Mouse (Mus musculus): Measurements from ENCODE around the gene Olfr314. TPM values are rescaled to one million over a fixed set of nuclear protein-coding genes. Genes with fewer than 3 reads are reported as not detected.

Gene Olfr314
- total RNA-seq, 1 experiment: not detected

DNA sequence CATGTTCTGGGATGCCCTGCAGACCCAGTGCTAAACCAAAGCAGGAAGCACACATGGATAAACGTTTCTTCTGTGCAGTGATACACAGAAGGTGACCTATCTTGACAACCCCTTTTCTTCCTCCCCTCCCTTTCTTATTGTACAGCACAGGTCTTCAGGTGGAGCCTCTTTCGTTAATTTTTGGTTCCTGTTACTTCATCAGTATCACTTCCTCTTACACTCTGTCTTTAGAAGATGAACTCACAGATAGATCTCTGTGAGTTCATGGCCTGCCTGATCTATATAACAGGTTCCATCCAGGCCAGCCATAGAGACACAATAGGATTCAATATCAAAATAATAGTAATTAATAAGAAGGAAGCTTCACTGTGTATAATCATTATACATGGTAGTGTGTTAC, 7.3 kb downstream of the Olfr314 start:
- Histone ChIP-seq H3K27ac (ENCODE audit: insufficient read depth, low read depth, low read length, poor library complexity, severe bottlenecking) (no peak overlapping the region), H3K4me1 (ENCODE audit: control insufficient read depth in 2 of 2, insufficient read depth in 2 of 2, low read length in 2 of 2, poor library complexity in 1 of 2) (no peaks in the 10 kb centered on the region), H3K36me3 (ENCODE audit: control insufficient read depth, insufficient read depth, low read length, poor library complexity, severe bottlenecking) (no peaks in the 10 kb centered on the region), H3K9ac (ENCODE audit: insufficient read depth, low read depth, low read length, poor library complexity, severe bottlenecking) (no peak overlapping the region), H3K9me3 (ENCODE audit: control insufficient read depth, insufficient read depth, low read depth, low read length) (no peaks in the 10 kb centered on the region), H3K4me3 (ENCODE audit: insufficient read depth in 1 of 2, low read depth in 1 of 2, low read length in 2 of 2, poor library complexity in 1 of 2, severe bottlenecking in 1 of 2) (no peak overlapping the region)
- in situ Hi-C loops (cut with MboI; ENCODE audit: low sequenced_read_pairs in 2 of 2, unreplicated experiment in 2 of 2): no loop called here
- DNase-seq (ENCODE audit: low read depth, low spot score): no peak
- no peak for TF ChIP-seq ZNF384 (IDR thresholded peaks at IDR 0.05; ENCODE audit: low read depth, low read length)
- TF ChIP-seq CHD2 (IDR thresholded peaks at IDR 0.05; ENCODE audit: low read depth, low read length): no peak
- no peak for TF ChIP-seq HCFC1 (IDR thresholded peaks at IDR 0.05; ENCODE audit: borderline replicate concordance, insufficient read depth, low read length)
- no peak for TF ChIP-seq MAFK (IDR thresholded peaks at IDR 0.05; ENCODE audit: insufficient read depth, low read depth, low read length)
- TF ChIP-seq ZC3H11A (IDR thresholded peaks at IDR 0.05; ENCODE audit: borderline replicate concordance, low read depth, low read length): no peak

DNA sequence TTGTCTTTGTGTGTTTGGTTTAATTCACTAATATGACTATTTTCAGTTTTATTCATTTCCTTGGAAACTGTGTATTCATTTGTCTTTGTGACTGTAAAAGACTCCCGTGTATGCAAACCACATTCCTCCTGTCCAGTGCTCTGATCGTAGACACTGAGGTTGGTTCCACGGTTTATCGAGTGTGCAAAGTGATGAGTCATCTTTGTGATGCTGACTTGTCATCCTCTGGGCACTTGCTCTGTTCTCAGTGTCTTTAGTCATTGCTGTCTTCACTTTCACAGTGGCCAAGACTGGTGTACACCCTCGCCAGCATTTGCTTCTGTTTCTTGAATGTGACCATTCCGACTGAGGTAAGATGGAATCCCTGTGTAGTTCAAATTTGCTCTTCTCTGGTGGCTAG, 7.9 kb downstream of the Olfr314 start:
- in situ Hi-C loops (cut with MboI; ENCODE audit: low sequenced_read_pairs in 2 of 2, unreplicated experiment in 2 of 2): no loop called here
- Histone ChIP-seq H3K9me3 (ENCODE audit: control insufficient read depth, insufficient read depth, low read depth, low read length) (no peaks in the 10 kb centered on the region), H3K4me1 (ENCODE audit: control insufficient read depth in 2 of 2, insufficient read depth in 2 of 2, low read length in 2 of 2, poor library complexity in 1 of 2) (no peaks in the 10 kb centered on the region), H3K36me3 (ENCODE audit: control insufficient read depth, insufficient read depth, low read length, poor library complexity, severe bottlenecking) (no peaks in the 10 kb centered on the region), H3K4me3 (ENCODE audit: insufficient read depth in 1 of 2, low read depth in 1 of 2, low read length in 2 of 2, poor library complexity in 1 of 2, severe bottlenecking in 1 of 2) (no peak overlapping the region), H3K27ac (ENCODE audit: insufficient read depth, low read depth, low read length, poor library complexity, severe bottlenecking) (no peak overlapping the region), H3K9ac (ENCODE audit: insufficient read depth, low read depth, low read length, poor library complexity, severe bottlenecking) (no peak overlapping the region)
- no peak for DNase-seq (ENCODE audit: low read depth, low spot score)
- TF ChIP-seq ZNF384 (IDR thresholded peaks at IDR 0.05; ENCODE audit: low read depth, low read length) (no peak), HCFC1 (IDR thresholded peaks at IDR 0.05; ENCODE audit: borderline replicate concordance, insufficient read depth, low read length) (no peak), MAFK (IDR thresholded peaks at IDR 0.05; ENCODE audit: insufficient read depth, low read depth, low read length) (peak; percentile 42; the same call in 1 of the 2 replicates)

DNA sequence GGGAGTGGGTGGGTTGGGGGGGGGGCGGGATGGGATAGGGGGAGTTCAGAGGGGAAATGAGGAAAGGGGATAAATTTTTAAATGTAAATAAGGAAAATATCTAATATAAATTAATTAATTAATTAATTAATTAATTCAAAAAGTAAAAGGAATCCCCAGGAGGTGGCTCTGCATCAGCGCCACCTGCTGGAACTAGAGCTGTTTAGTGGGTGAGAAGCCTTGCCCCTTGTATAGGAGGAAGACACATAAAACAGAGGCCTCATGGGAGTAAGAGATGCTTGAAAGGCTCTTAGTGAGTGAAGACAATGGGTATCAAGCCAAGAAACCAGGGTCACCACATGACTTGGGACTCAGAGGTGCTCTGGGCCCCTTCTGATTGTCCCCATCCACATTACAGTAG, 13.1 kb downstream of the Olfr314 start:
- Histone ChIP-seq H3K27ac (ENCODE audit: insufficient read depth, low read depth, low read length, poor library complexity, severe bottlenecking) (no peak overlapping the region), H3K9me3 (ENCODE audit: control insufficient read depth, insufficient read depth, low read depth, low read length) (no peaks in the 10 kb centered on the region), H3K4me1 (ENCODE audit: control insufficient read depth in 2 of 2, insufficient read depth in 2 of 2, low read length in 2 of 2, poor library complexity in 1 of 2) (no peaks in the 10 kb centered on the region), H3K9ac (ENCODE audit: insufficient read depth, low read depth, low read length, poor library complexity, severe bottlenecking) (no peak overlapping the region), H3K4me3 (ENCODE audit: insufficient read depth in 1 of 2, low read depth in 1 of 2, low read length in 2 of 2, poor library complexity in 1 of 2, severe bottlenecking in 1 of 2) (no peak overlapping the region), H3K36me3 (ENCODE audit: control insufficient read depth, insufficient read depth, low read length, poor library complexity, severe bottlenecking) (no peaks in the 10 kb centered on the region)
- no peak for TF ChIP-seq MAFK (IDR thresholded peaks at IDR 0.05; ENCODE audit: insufficient read depth, low read depth, low read length)
- no peak for TF ChIP-seq CHD2 (IDR thresholded peaks at IDR 0.05; ENCODE audit: low read depth, low read length)
- no peak for TF ChIP-seq ZNF384 (IDR thresholded peaks at IDR 0.05; ENCODE audit: low read depth, low read length)
- no peak for TF ChIP-seq HCFC1 (IDR thresholded peaks at IDR 0.05; ENCODE audit: borderline replicate concordance, insufficient read depth, low read length)
- TF ChIP-seq ZC3H11A (IDR thresholded peaks at IDR 0.05; ENCODE audit: borderline replicate concordance, low read depth, low read length): no peak
- peak; percentile 17 for DNase-seq (ENCODE audit: low read depth, low spot score)
- in situ Hi-C loops (cut with MboI; ENCODE audit: low sequenced_read_pairs in 2 of 2, unreplicated experiment in 2 of 2): no loop called here

DNA sequence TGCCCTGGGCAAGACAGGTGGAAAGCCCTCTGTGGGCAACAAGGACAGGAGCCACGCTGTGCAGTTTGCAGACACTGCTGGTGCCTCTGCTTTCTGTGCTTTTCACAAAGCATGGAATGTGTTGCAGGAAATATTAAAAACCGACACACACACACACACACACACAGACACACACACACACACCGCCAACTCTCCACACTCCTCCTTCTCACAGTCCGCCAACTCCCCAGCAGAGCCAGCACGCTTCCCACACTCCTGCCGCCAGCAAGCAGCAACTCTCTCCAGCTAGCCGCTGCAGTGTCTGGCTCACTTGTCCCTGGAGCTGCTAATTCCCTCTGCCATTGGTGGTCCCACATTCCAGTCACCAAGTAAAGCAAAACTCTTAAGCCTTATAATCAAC, 14.1 kb downstream of the Olfr314 start:
- Histone ChIP-seq H3K9ac (ENCODE audit: insufficient read depth, low read depth, low read length, poor library complexity, severe bottlenecking) (no peak overlapping the region), H3K36me3 (ENCODE audit: control insufficient read depth, insufficient read depth, low read length, poor library complexity, severe bottlenecking) (no peaks in the 10 kb centered on the region), H3K9me3 (ENCODE audit: control insufficient read depth, insufficient read depth, low read depth, low read length) (no peaks in the 10 kb centered on the region), H3K4me3 (ENCODE audit: insufficient read depth in 1 of 2, low read depth in 1 of 2, low read length in 2 of 2, poor library complexity in 1 of 2, severe bottlenecking in 1 of 2) (no peak overlapping the region), H3K4me1 (ENCODE audit: control insufficient read depth in 2 of 2, insufficient read depth in 2 of 2, low read length in 2 of 2, poor library complexity in 1 of 2) (peaks cover 0 to 2% of the 10 kb centered on the region in 2 experiments; a peak in 1 of 4 replicates), H3K27ac (ENCODE audit: insufficient read depth, low read depth, low read length, poor library complexity, severe bottlenecking) (no peak overlapping the region)
- DNase-seq (ENCODE audit: low read depth, low spot score): no peak
- in situ Hi-C loops (cut with MboI; ENCODE audit: low sequenced_read_pairs in 2 of 2, unreplicated experiment in 2 of 2): no loop called here
- TF ChIP-seq MAFK (IDR thresholded peaks at IDR 0.05; ENCODE audit: insufficient read depth, low read depth, low read length) (no peak), ZNF384 (IDR thresholded peaks at IDR 0.05; ENCODE audit: low read depth, low read length) (no peak), HCFC1 (IDR thresholded peaks at IDR 0.05; ENCODE audit: borderline replicate concordance, insufficient read depth, low read length) (no peak), CHD2 (IDR thresholded peaks at IDR 0.05; ENCODE audit: low read depth, low read length) (no peak), ZC3H11A (IDR thresholded peaks at IDR 0.05; ENCODE audit: borderline replicate concordance, low read depth, low read length) (no peak)

DNA sequence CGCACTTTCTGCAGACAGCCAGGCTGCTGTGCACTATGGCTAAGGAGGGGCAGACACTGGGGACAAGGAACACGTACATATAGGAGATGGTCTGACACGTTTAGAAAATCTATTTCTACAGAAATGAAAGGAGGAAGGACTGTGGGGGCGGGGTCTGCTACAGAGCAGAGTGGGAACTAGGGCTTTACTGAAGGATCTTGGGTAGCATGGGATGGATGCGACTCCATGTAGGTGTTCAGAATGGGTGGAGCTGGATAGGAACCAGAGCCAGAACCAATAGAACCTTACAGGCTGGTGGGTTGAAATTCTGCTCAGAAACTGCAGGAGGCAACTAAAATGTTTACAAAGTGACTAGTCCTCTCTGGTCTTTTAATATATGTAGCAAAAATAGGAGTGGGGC, 17.0 kb downstream of the Olfr314 start:
- no peak overlapping the region for H3K27ac ChIP-seq (ENCODE audit: insufficient read depth, low read depth, low read length, poor library complexity, severe bottlenecking)
- H3K4me3 ChIP-seq (ENCODE audit: insufficient read depth in 1 of 2, low read depth in 1 of 2, low read length in 2 of 2, poor library complexity in 1 of 2, severe bottlenecking in 1 of 2): no peak overlapping the region
- in situ Hi-C loops (cut with MboI; ENCODE audit: low sequenced_read_pairs in 2 of 2, unreplicated experiment in 2 of 2): no loop called here

More for the DNA sequence above, 17.0 kb downstream of the Olfr314 start:
- H3K9me3 ChIP-seq (ENCODE audit: control insufficient read depth, insufficient read depth, low read depth, low read length): no peaks in the 10 kb centered on the region
- no peak for DNase-seq (ENCODE audit: low read depth, low spot score)
- H3K36me3 ChIP-seq (ENCODE audit: control insufficient read depth, insufficient read depth, low read length, poor library complexity, severe bottlenecking): no peaks in the 10 kb centered on the region
- H3K9ac ChIP-seq (ENCODE audit: insufficient read depth, low read depth, low read length, poor library complexity, severe bottlenecking): no peak overlapping the region
- TF ChIP-seq ZNF384 (IDR thresholded peaks at IDR 0.05; ENCODE audit: low read depth, low read length): no peak
- no peak for TF ChIP-seq HCFC1 (IDR thresholded peaks at IDR 0.05; ENCODE audit: borderline replicate concordance, insufficient read depth, low read length)
- no peak for TF ChIP-seq MAFK (IDR thresholded peaks at IDR 0.05; ENCODE audit: insufficient read depth, low read depth, low read length)
- TF ChIP-seq ZC3H11A (IDR thresholded peaks at IDR 0.05; ENCODE audit: borderline replicate concordance, low read depth, low read length): no peak
- no peak for TF ChIP-seq CHD2 (IDR thresholded peaks at IDR 0.05; ENCODE audit: low read depth, low read length)
- H3K4me1 ChIP-seq (ENCODE audit: control insufficient read depth in 2 of 2, insufficient read depth in 2 of 2, low read length in 2 of 2, poor library complexity in 1 of 2): peaks cover 0 to 5% of the 10 kb centered on the region in 2 experiments; a peak in 1 of 4 replicates
